Mouse (Mus musculus) CD4-positive, CD25-positive, alpha-beta regulatory T cell, adult 9 weeks (primary cell): Measurements from ENCODE around the gene Sec23b. TPM values are rescaled to one million over a fixed set of nuclear protein-coding genes. Genes with fewer than 3 reads are reported as not detected.

ENCODE experiments used
- polyA plus RNA-seq: library from polyadenylated mRNA; unstranded; fragments of 100-300 nt; shearing (Covaris generic); gene quantifications from one replicate; pipeline ENCODE4 v1.2.1, GENCODE M21; 2017

Sec23b gene
- 88.1 TPM for polyA plus RNA-seq

GRCm38 (mm10) chr2:144555820-144556552 lies at the start of gene Sec23b:
Gene Sec23b, plus strand, starts transcription at chr2:144556229.

GRCm38 (mm10) chr2:144526981-144527820 lies 28.8 kb upstream of the Sec23b start, which contains the start of the genes Dzank1 and Polr3f:
Gene Dzank1, minus strand, starts transcription at chr2:144527414.
Gene Polr3f, plus strand, starts transcription at chr2:144527718.

GRCm38 (mm10) chr2:144550529-144550928 lies 5.5 kb upstream of the Sec23b start, which contains the start of gene Rbbp9:
Gene Rbbp9, minus strand, starts transcription at chr2:144550869.

GRCm38 (mm10) chr2:144593951-144594651 lies 38.1 kb downstream of the Sec23b start, which contains the start of gene Smim26:
Gene Smim26, plus strand, starts transcription at chr2:144594054.

GRCm38 (mm10) chr2:144599831-144600687 lies 44.0 kb downstream of the Sec23b start, which contains the start of gene Dtd1:
Gene Dtd1, plus strand, starts transcription at chr2:144599897.

Other genes starting within 250 kb of the Sec23b start
- not detected for gene Ovol2, start 224.1 kb upstream of the Sec23b start, polyA plus RNA-seq
- gene Kat14, start 187.2 kb upstream of the Sec23b start, polyA plus RNA-seq: 14.4 TPM
- gene Pet117, start 187.2 kb upstream of the Sec23b start, polyA plus RNA-seq: 2.5 TPM
- 0.16 TPM for gene Dzank1, start 28.8 kb upstream of the Sec23b start, polyA plus RNA-seq
- 47.5 TPM for gene Polr3f, start 28.5 kb upstream of the Sec23b start, polyA plus RNA-seq
- 13.7 TPM for gene Rbbp9, start 5.4 kb upstream of the Sec23b start, polyA plus RNA-seq
- gene Smim26, start 37.8 kb downstream of the Sec23b start, polyA plus RNA-seq: 34.6 TPM
- gene Dtd1, start 43.7 kb downstream of the Sec23b start, polyA plus RNA-seq: 76.3 TPM